Mouse (Mus musculus) CD4-positive, CD25-positive, alpha-beta regulatory T cell, adult 2 months (primary cell): ENCODE measurements around the gene Ttll11.
A peak's percentile ranks its signal among the peaks of the same experiment; 100 is the strongest.

Source experiments
- DNase-seq: peaks from one replicate; pipeline ENCODE4 v3.0.0-alpha.2; 2012; ENCODE audit warnings: low read depth, low spot score

Gene Ttll11

GRCm38 (mm10) chr2:35856901-35857300, 122.8 kb downstream of the Ttll11 start:
- DNase-seq: no peak

- peak; percentile 18 for DNase-seq
These were observed 124.8 kb downstream of the Ttll11 start for GRCm38 (mm10) chr2:35854877-35855276.

DNA sequence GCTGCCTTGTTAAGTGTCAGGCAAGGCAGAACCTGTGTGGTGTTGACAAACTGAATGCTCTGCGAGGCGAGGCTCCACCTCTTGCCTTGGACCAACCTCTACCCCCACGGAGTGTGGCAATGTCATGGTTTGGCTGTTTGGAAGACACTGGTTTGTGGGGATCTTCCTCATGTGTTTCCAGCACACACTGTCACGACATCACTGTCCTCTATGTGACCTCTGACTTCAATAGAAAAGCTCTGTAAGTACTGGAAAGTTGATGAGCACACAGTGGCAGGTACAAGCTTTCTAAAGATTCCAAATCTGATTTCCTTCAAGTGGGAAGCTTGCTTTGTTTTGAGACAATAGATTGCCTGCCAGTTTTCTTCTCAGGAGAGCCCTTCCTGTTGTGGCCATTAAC, 126.7 kb downstream of the Ttll11 start:
- DNase-seq: no peak

- no peak for DNase-seq
These were observed 127.6 kb downstream of the Ttll11 start for GRCm38 (mm10) chr2:35852164-35852509.

DNA sequence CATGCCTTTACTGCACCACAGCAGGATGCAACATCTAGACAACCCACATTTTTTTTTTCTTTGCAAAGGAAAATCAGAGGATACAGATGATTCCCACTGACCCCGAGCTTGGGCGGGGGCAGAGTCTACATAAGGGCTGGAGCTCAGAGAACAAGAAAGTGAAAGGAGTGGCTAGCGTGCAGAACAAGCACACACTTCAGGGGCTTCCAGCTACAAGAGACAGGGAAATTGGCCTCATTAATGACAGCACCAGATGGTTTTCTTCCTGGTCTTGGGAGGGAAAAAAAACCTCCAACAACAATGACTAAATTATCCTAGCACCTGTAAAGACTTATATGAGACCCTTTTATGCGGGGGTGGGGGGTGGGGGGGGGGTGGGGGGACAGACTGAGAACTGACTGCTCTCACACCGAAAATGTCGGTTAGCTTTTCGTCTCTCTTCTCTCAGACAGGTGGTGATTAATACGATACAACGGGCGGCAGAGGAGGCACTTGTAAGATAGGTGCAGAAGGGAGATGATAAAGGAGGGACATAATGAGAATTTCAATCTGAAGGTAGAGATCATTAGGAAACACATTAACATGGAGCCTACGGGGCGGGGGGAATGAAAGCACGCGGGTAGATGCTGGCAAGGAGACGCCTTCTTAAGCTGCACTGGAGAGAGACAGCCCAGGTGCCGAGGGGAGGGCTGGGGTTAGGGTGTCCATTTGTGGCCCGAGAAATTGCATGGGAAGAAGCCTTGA, 128.1 kb downstream of the Ttll11 start:
- no peak for DNase-seq

DNA sequence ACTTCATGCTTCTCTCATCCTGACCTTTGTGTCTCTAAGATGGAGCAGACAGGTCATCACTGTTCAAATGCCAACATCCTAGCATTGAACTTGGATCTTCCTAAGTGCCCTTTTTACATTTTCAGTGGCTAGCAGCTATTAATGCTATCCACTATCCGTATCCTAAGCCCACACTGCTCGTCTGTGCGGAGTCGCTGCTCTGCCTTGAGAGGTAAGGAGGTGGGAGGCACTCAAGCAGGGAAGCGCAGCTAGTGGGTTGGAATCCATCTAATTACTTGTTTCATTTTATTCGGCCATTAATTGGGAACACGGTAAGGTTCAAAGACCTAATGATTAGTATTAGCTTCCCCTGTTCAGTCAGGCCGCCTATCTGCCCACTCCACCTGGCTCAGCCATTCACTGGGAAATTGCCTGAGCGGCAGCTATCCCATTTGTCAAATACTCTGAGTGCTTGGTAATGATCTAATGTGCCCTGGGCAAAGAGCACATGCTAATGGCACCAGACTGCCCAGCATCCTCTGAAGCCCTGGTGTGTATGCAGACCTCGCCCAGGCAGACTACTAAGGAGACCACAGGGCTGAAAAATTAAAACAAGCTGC, 130.0 kb downstream of the Ttll11 start:
- no peak for DNase-seq

- DNase-seq: no peak
These were observed 133.9 kb downstream of the Ttll11 start for GRCm38 (mm10) chr2:35845611-35846504.

- no peak for DNase-seq
These were observed 135.6 kb downstream of the Ttll11 start for GRCm38 (mm10) chr2:35843896-35844690.

- no peak for DNase-seq
These were observed 136.8 kb downstream of the Ttll11 start for GRCm38 (mm10) chr2:35842780-35843474.

- no peak for DNase-seq
These were observed 137.8 kb downstream of the Ttll11 start for GRCm38 (mm10) chr2:35841841-35842420.

DNA sequence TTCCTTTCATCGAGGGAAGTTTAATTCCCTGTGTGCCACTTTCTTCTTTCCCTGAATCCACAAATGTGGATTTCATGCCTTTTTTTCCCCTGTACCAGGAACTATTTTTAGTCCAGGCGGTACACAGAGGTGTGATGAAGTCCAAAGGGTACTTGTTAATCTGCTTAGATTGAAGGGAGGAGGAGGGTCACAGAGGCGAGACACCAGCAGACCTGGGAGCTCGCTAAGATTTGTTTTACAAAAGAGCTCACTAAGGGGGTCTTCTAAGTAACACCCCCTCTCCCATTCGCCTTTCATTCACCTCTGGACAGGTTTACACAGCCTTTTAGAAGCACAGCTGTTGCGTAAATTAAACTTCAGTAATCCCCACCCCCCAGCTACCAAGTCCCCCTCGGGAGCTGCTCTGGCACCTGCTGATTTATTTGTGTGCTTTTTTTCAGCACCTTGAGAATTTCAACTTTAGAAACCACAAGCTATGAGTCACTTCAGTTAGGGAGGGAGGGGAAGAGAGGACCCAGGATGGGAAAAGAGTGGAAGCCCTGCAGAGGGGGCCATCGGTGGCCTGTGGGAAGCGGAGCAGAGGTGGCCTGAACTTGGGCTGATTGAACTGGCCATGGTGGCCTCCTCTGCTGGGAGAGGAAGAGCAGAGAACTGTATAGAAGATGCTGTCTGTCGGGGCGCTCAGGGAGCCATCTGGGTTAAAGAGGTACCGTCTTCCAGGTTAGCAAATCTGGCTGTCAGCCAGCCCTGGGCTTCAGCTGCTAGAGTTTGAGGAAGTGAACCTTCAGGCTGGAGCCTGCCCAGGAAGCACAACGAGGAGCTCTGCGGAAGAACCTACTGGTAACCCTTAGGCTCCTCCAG, 138.5 kb downstream of the Ttll11 start:
- peak; percentile 19 for DNase-seq

- DNase-seq: no peak
These were observed 140.8 kb downstream of the Ttll11 start for GRCm38 (mm10) chr2:35838751-35839479.

GRCm38 (mm10) chr2:35834198-35834913, 145.4 kb downstream of the Ttll11 start:
- no peak for DNase-seq

GRCm38 (mm10) chr2:35833546-35833945, 146.2 kb downstream of the Ttll11 start:
- no peak for DNase-seq

DNA sequence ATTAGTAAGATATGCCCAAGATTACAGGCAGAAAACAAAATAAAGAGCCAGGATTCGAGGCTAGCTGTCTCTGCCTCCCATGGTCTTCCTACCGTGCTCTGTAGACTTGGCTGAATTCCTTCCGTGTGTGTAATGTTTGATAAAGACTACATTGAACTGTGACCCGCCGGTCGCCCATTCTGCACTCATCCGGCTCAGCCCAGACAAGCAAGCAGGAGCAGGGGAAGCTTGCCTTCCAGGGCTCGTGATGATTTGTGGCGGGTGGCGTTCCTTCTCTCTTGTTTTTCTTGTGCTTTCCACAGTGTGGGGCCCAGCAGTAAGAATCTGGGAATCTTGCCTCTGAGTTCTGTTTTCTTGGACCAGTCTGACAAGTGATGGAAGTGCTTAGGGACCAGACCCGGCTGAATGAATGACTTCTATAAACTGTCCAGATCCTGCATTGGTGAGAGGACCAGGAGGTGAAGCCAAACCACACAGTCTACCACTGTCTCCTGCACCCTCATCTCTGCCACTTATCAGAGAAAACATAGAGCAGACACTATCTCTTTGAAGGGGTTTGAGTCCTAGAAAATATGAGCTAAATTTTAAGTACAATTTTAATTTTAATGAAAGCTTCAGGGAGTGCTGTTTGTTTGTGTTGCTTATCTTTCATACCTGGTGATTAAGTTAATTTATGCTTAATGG, 146.8 kb downstream of the Ttll11 start:
- DNase-seq: no peak

DNA sequence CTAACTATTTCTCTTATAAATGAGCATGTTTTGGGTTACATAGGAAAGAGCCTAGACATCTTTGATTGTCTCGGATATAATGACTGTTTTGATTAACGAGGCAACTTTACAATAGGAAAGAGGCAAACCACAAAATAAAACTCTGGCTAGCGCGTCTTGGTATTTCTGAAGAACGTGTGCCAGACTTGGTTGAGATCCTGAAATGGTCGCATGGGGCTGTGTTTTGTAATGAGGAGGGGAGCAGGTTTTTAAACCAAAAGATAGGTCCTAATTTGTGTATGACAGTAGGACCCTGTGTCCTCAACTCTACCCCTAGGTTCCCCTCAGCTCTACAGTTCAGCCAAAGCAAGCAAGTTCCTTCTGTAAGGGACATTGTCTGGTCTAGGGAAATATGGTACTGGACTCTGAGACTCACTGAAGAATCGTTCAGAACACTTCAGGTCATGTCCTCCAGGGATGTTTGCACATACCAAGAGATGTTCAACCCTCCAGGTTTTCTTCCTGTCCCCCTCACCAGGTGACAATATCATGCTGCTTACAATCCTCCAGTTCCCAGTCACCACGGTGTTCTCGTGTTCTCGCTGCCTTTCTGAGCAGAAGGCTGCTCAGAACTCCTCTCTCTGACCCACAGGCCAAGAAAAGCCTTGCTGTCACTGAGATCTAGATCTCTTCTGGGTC, 147.7 kb downstream of the Ttll11 start:
- no peak for DNase-seq
